Mouse (Mus musculus) CH12F3 (cell line): ENCODE results near the gene Zfp444.
"Not testable (repeated sequence)": the region's sequence is repeated elsewhere in the genome, so short reads cannot be mapped to it uniquely, and the experiment has no call there.

Experiments
- in situ Hi-C: fragments of 300-500 bp; cut with MboI; formaldehyde crosslinking; loops from 2 replicates; pipeline ENCODE4 v1.14.3; 2020; ENCODE audit warnings: low sequenced_read_pairs

Gene Zfp444

GRCm38 (mm10) chr7:6196790-6197189, 24.8 kb downstream of the Zfp444 start, which contains the start of gene Galp:
TSS of gene Galp (plus strand) at chr7:6197090.
- in situ Hi-C loops, result no loop called here

GRCm38 (mm10) chr7:6204200-6204599, 32.2 kb downstream of the Zfp444 start:
- in situ Hi-C loops, result no loop called here

- in situ Hi-C loops, result no loop called here
Measured at GRCm38 (mm10) chr7:6213144-6213543, 41.1 kb downstream of the Zfp444 start.

GRCm38 (mm10) chr7:6214691-6215090, 42.7 kb downstream of the Zfp444 start:
- in situ Hi-C loops, result not testable (repeated sequence)

GRCm38 (mm10) chr7:6220147-6220546, 48.1 kb downstream of the Zfp444 start:
- in situ Hi-C loops, result no loop called here

- in situ Hi-C loops, result no loop called here
Measured at GRCm38 (mm10) chr7:6221978-6222377, 50.0 kb downstream of the Zfp444 start, which contains the start of gene Zscan5b. TSS of gene Zscan5b (plus strand) at chr7:6222278.

- in situ Hi-C loops, result not testable (repeated sequence)
Measured at GRCm38 (mm10) chr7:6228491-6228890, 56.5 kb downstream of the Zfp444 start.

GRCm38 (mm10) chr7:6239787-6240186, 67.8 kb downstream of the Zfp444 start:
- in situ Hi-C loops, result no loop called here

- in situ Hi-C loops, result not testable (repeated sequence)
Measured at GRCm38 (mm10) chr7:6240841-6241425, 68.9 kb downstream of the Zfp444 start.
